ENCODE assay signal across 24 mouse cellular contexts in the genomic region with DNA sequence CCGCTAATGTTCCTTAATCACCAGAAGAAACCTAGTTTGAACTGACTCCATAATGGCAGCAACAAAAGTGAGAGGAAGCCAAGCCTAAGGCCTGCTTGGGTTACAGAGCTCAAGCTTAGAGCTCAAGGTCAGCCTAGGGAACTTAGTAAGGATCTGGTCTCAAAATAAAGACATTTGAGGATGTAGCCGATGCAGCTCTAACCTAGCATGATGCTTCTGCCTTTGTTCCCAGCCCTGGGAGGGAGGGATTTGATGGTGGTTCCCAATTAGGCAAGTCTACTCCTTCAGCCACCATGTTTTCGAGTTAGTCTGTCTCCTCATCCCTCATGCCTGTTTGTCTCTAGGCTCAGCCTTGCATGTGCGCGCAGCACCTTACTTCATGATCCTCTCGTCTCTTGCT.
"Had no signal": no experiment of that assay in that cellular context is flagged by ENCODE, and none has a peak within 500 bp of the region (broad histone marks: within the 10 kb centered on the region; RNA-seq: fewer than 3 reads in every experiment).

No protein-coding gene starts in this region.

- H3K27ac ChIP-seq: embryonic facial prominence, embryonic 10.5 days; embryonic facial prominence, embryonic 12.5 days; embryonic facial prominence, embryonic 13.5 days; embryonic facial prominence, embryonic 15.5 days; forebrain, embryonic 10.5 days; forebrain, embryonic 12.5 days; forebrain, embryonic 13.5 days; forebrain, embryonic 15.5 days; heart, adult 2 months; heart, embryonic 10.5 days had no signal

- DNase-seq: cerebellum, adult 9-11 months; cerebellum, postnatal 10 days; cerebellum, postnatal 14 days; cerebellum, postnatal 25 days; cerebellum, postnatal 36 days; embryo, embryonic 11 days; forebrain, postnatal 0 days; gastrocnemius, postnatal 10 days; gastrocnemius, postnatal 14 days; gastrocnemius, postnatal 25 days; gastrocnemius, postnatal 36 days; heart, adult 11 months; heart, adult 18-20 months; heart, adult 2 months had no signal

- H3K4me3 ChIP-seq: embryonic facial prominence, embryonic 10.5 days; embryonic facial prominence, embryonic 12.5 days; embryonic facial prominence, embryonic 13.5 days; embryonic facial prominence, embryonic 15.5 days; erythroblast, embryonic 14.5 days; forebrain, embryonic 10.5 days; forebrain, embryonic 12.5 days; forebrain, embryonic 13.5 days; forebrain, embryonic 15.5 days; heart, adult 2 months; heart, embryonic 10.5 days had no signal
